Mouse (Mus musculus) layer of hippocampus, adult 18-20 months (tissue): ENCODE data around the gene Olfr1031. TPM values are rescaled to one million over a fixed set of nuclear protein-coding genes. Genes with fewer than 3 reads are reported as not detected.
"Not testable (repeated sequence)": the region's sequence is repeated elsewhere in the genome, so short reads cannot be mapped to it uniquely, and the experiment has no call there.

Experiments
- DNase-seq, 2 experiments: peaks; one replicate each; pipeline ENCODE4 v3.0.0; 2022; ENCODE audit warnings: low spot score in 2 of 2
- long read RNA-seq: library from polyadenylated mRNA; stranded (forward); transcript quantifications from one replicate; pipeline ENCODE4 v2.0.0, GENCODE M21; 2021
- total RNA-seq, 2 experiments: library from RNA; stranded (reverse); gene quantifications; 2 replicates each; pipeline ENCODE4 v1.2.3; 2021

The Olfr1031 gene
- not detected for total RNA-seq
- long read RNA-seq = 0 reads

DNA sequence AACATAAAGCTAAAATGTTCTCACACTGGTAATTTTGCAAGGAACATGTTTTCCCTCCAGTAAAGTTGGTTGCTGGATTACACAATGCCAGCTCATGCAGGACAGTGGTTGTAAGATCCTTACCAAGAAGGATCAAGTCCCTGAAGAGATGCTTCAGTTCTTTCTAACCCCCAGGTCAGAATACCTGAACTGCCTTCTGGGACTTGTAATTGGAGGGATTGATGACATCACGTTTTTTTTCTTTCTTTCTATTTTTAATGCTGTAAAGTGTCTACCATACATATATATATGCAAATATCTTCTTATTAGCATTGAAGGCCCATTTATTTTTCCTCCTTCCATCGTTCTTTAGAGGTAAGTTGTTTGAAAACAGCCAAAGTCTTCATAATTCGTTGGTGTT is at the start of gene Olfr1031:
Olfr1031 (plus strand) TSS at position 301 of the 400 bp plus-strand sequence.
- no peak for DNase-seq

DNA sequence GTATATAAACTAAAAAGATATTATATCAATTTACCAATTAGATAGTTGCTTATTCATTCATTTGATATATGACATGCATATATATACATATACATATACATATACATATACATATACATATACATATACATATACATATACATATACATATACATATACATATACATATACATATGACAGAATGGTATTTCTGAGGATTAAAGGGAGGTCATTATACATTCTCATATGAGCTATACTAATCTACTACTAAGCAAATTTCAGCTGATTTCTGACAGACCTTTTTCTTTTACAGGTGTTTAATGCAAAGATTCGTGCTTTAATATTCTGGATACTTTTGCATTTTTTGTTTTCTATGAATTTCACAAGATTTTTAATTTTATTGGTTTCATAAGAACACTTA is 40.0 kb upstream of the Olfr1031 start, which contains the start of gene Olfr1028:
Olfr1028 (plus strand) TSS at position 301 of the 400 bp plus-strand sequence.
- no peak for DNase-seq

DNA sequence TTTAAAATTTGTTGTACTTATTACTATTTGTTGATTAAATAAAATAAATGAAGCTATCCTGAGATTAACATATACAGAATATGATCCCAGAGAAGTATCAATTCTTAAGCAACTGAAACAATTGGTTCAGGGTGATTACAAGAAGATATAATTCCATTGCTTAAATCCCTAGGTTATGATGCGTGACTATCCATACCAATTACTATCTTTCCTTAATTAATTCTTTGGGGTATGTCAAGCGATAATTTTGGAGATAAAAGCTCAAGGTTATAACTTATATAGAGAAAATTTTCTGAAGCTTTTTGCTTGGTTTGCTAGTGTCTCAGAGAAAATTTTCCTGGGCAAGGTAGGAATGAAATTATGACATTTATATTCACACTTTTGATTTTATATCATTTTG is 16.5 kb upstream of the Olfr1031 start, which contains the start of gene Olfr1029:
Olfr1029 (plus strand) TSS at position 301 of the 400 bp plus-strand sequence.
- no peak for DNase-seq

DNA sequence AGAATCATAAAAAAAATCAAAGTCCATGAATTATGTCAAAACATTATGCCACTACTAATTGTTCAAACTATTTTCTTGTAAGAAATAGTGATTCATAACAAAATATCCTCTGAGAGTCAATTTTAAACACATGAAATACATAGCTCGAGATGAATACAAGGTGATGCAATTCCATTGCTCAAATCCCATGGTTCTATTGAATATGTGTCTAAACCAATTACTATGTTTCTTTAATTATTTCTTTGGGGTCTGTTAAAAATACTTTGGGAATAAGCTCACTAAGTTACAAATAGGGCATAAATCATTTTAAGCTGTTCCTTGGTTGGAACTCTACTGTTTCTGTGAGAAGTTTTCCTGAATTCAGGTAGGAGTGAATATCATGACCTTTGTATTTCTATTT is 11.1 kb upstream of the Olfr1031 start, which contains the start of gene Olfr1030:
Olfr1030 (plus strand) TSS at position 301 of the 400 bp plus-strand sequence.
- no peak for DNase-seq

DNA sequence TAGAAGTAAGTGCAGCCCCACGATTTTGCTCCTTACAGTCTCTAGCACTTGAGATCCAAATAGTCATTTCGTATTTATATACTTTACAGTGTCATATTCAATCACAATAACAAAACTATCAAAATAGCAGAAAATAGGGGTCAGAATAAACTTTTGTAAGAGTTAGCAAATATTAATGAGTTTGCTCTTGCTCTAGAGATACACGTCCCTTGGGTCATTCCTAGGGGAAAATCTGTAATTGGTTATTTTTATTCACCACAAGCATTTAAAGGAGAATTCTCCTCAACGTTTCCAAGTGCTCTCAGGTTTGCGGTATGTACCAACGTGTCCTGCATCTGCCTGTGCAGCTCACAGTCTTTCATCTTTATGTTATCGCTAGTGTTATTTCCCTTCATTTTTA is 15.1 kb downstream of the Olfr1031 start, which contains the start of gene Olfr1032:
Olfr1032 (plus strand) TSS at position 301 of the 400 bp plus-strand sequence.
- no peak for DNase-seq

DNA sequence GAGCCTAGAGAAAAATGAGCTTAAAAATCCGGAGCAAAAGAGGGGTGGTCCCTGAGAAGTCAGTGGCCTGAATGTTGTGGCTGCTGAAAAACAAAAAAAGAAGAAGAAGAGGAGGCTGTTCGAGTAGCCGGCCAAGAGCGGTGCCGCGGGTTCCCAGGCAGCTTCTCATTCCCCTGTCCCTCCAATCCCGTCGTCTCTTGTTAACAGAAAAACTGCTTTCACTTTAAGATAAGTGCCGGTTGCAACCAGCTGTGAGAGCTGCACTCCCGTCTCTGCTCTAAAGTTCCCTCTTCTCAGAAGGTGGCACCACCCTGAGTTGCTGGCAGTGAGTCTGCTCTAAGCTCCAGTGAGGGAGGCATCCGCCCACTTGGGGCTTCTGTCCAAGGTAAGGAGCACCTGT is 30.3 kb downstream of the Olfr1031 start, which contains the start of gene Olfr1033:
Olfr1033 (plus strand) TSS at position 228 of the 400 bp plus-strand sequence.
- DNase-seq = not testable (repeated sequence)

DNA sequence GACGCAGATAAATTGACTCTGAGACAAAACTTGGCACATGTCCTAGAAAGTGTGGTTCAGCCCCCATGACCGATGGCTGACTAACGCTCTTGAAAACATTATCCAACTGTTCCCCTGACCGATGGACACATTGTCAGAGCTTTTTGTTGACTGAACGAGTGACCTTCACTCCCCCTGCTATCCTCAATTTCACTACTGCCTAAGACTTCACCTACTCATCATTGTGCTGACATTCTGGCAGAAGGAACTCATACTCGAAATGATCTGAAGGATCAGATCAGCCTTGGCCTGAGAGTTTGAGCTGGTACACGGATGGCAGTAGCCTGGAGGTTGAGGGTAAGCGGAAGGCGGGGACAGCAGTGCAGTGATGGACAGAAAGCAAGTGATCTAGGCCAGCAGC is 31.4 kb downstream of the Olfr1031 start:
- DNase-seq = not testable (repeated sequence)

Other genes with a start within 250 kb of the Olfr1031 start
- gene Olfr1012, start 227.5 kb upstream of the Olfr1031 start, total RNA-seq = not detected
- gene Olfr1013, start 223.2 kb upstream of the Olfr1031 start, total RNA-seq = not detected
- not detected for gene Olfr1014, start 217.6 kb upstream of the Olfr1031 start, total RNA-seq
- gene Olfr1015, start 208.3 kb upstream of the Olfr1031 start, total RNA-seq = not detected
- gene Olfr1016, start 187.8 kb upstream of the Olfr1031 start, total RNA-seq = not detected
- gene Olfr1018, start 171.8 kb upstream of the Olfr1031 start, total RNA-seq = not detected
- not detected for gene Olfr1019, start 144.8 kb upstream of the Olfr1031 start, total RNA-seq
- not detected for gene Olfr1020, start 143.3 kb upstream of the Olfr1031 start, total RNA-seq
- gene Olfr1022, start 121.7 kb upstream of the Olfr1031 start, total RNA-seq = not detected
- not detected for gene Olfr1023, start 104.7 kb upstream of the Olfr1031 start, total RNA-seq
- not detected for gene Olfr1024, start 85.3 kb upstream of the Olfr1031 start, total RNA-seq
- not detected for gene Olfr1025-ps1, start 75.1 kb upstream of the Olfr1031 start, total RNA-seq
- not detected for gene Olfr1026, start 68.7 kb upstream of the Olfr1031 start, total RNA-seq
- gene Olfr1028, start 39.9 kb upstream of the Olfr1031 start, total RNA-seq = not detected
- not detected for gene Olfr1029, start 16.4 kb upstream of the Olfr1031 start, total RNA-seq
- not detected for gene Olfr1030, start 11.0 kb upstream of the Olfr1031 start, total RNA-seq
- not detected for gene Olfr1032, start 15.2 kb downstream of the Olfr1031 start, total RNA-seq
- gene Olfr1033, start 30.3 kb downstream of the Olfr1031 start, total RNA-seq = not detected
- gene Olfr1034, start 55.6 kb downstream of the Olfr1031 start, total RNA-seq = not detected
- gene Olfr1036, start 83.7 kb downstream of the Olfr1031 start, total RNA-seq = not detected
- gene Olfr1037, start 97.1 kb downstream of the Olfr1031 start, total RNA-seq = not detected
- not detected for gene Olfr1039, start 145.6 kb downstream of the Olfr1031 start, total RNA-seq
- gene Olfr1040, start 156.4 kb downstream of the Olfr1031 start, total RNA-seq = not detected
- gene Olfr1042, start 171.5 kb downstream of the Olfr1031 start, total RNA-seq = not detected
- gene Olfr1043, start 177.2 kb downstream of the Olfr1031 start, total RNA-seq = not detected
- gene Olfr1044, start 187.5 kb downstream of the Olfr1031 start, total RNA-seq = not detected
- not detected for gene Olfr52, start 195.4 kb downstream of the Olfr1031 start, total RNA-seq
- gene Olfr1045, start 212.7 kb downstream of the Olfr1031 start, total RNA-seq = not detected
- gene Olfr1046, start 229.0 kb downstream of the Olfr1031 start, total RNA-seq = not detected
- not detected for gene Olfr1047, start 241.1 kb downstream of the Olfr1031 start, total RNA-seq
- not detected for gene Olfr1048, start 250.0 kb downstream of the Olfr1031 start, total RNA-seq